Mouse (Mus musculus): ENCODE measurements at regions not wholly inside any gene's neighbourhood (a gene's known extent, or its start where the extent isn't known, plus 50 kb on each side); places are given as distances from the start of the nearest gene placed in this dataset.

DNA sequence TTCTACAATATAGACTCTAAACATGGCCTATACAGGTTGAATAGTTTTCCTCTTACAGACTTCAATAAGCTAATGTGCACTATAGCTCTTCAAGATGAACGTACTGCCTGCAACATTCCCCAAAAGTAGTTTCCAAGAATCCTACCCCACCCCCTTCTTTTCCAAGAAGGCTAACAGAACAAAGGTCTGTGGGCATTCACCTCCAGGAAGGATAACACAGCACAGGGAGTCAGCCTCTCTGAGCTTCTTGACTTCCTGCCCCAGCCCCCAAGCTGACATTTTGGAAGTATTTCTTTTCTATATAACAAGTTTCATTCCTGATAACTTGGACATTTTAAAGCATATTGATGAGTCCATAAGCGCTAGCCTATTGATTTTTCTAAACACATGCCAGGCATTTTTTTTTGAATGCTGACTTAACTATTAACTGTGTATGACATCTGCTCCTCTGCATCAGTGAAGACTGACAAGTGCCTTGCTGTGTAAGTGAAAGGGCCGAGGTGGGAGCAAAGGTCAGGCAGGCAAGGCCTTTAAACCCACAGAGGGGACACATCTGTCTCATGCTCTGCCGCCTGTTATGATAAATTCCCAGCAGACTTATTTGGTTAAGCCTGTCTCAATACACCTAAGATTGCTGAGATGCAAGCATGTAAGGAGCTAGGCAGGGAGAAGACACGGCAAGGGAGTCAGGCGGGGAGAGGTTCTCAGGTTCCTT lies 93.8 kb upstream of the Rnaseh2b start:
- Histone ChIP-seq H3K27me3 (ENCODE audit: control insufficient read depth, insufficient read depth, low read length) (no peaks in the 10 kb centered on the region), H3K4me2 (replicated peaks; ENCODE audit: low read depth) (no peak overlapping the region), H3K27ac (replicated peaks) (no peak overlapping the region), H3K9me3 (ENCODE audit: control insufficient read depth, low read length) (no peaks in the 10 kb centered on the region), H3K36me3 (ENCODE audit: control insufficient read depth, insufficient read depth, low read length) (no peaks in the 10 kb centered on the region), H3K4me1 (replicated peaks; ENCODE audit: control insufficient read depth, insufficient read depth) (no peaks in the 10 kb centered on the region), H3K9ac (ENCODE audit: low read length) (no peak overlapping the region), H3K4me3 (ENCODE audit: low read depth, low read length) (no peak overlapping the region)
- no peak for DNase-seq (ENCODE audit: low spot score)
- WGBS = 61% methylated on average over 6 of the region's 6 CpGs
- TF ChIP-seq EP300 (optimal IDR thresholded peaks at IDR 0.05) (no peak), CTCF (IDR thresholded peaks at IDR 0.05; ENCODE audit: low read depth) (no peak)
- no peak for ATAC-seq (ENCODE audit: low FRiP score, low TSS enrichment)

DNA sequence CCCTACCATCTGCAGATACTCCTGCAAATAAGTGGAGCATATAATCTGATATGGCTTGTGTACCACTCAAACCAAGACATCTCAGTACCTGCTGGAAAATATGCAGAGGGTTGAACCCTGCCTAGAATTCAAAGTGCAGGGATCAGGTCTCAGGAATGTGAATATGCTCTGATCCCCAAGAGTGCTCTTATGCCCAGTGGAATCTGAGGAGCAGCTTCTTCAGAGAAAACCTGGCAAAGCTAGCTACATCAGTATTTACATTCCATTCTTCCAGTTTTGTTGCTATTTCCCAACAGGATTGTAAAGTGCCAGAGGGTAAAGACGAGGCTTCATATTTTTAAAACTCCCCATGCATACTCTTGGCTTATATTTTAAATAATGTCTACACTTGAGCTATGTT lies 77.3 kb upstream of the Rnaseh2b start:
- H3K36me3 ChIP-seq (ENCODE audit: control insufficient read depth, insufficient read depth, low read length) = no peaks in the 10 kb centered on the region
- no peaks in the 10 kb centered on the region for H3K4me1 ChIP-seq (replicated peaks; ENCODE audit: control insufficient read depth, insufficient read depth)
- DNase-seq (ENCODE audit: low spot score) (no peak), ATAC-seq (ENCODE audit: low FRiP score, low TSS enrichment) (no peak)
- H3K9me3 ChIP-seq (ENCODE audit: control insufficient read depth, low read length) = no peaks in the 10 kb centered on the region
- no peaks in the 10 kb centered on the region for H3K27me3 ChIP-seq (ENCODE audit: control insufficient read depth, insufficient read depth, low read length)
- H3K27ac ChIP-seq (replicated peaks) = no peak overlapping the region
- TF ChIP-seq EP300 (optimal IDR thresholded peaks at IDR 0.05) (no peak), CTCF (IDR thresholded peaks at IDR 0.05; ENCODE audit: low read depth) (no peak)
- H3K4me2 ChIP-seq (replicated peaks; ENCODE audit: low read depth) = no peak overlapping the region
- H3K9ac ChIP-seq (ENCODE audit: low read length) = no peak overlapping the region
- H3K4me3 ChIP-seq (ENCODE audit: low read depth, low read length) = no peak overlapping the region
- WGBS = 31% methylated on average over 1 of the region's 1 CpGs

DNA sequence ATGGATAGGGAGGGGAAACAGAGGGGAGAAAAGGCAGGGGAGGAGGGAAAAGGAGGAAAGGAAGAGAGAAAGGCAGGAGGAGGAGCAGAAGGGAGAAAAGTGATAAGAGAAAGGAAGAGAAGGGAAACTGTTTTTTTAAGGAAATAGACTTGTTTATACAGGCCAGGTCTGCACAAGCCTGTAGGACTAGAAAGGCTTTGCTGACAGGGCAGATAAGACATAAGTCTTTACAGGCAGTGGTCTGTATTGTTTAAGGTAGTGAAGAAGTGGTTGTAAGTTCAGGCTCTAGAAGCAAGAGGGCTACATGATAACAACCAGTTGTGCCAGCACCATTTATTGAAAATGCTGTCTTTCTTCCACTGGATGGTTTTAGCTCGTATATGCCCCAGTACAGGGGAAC lies 75.4 kb upstream of the Rnaseh2b start:
- no peaks in the 10 kb centered on the region for H3K4me1 ChIP-seq (replicated peaks; ENCODE audit: control insufficient read depth, insufficient read depth)
- H3K9ac ChIP-seq (ENCODE audit: low read length) = no peak overlapping the region
- H3K36me3 ChIP-seq (ENCODE audit: control insufficient read depth, insufficient read depth, low read length) = no peaks in the 10 kb centered on the region
- H3K4me3 ChIP-seq (ENCODE audit: low read depth, low read length) = no peak overlapping the region
- H3K27ac ChIP-seq (replicated peaks) = no peak overlapping the region
- no peaks in the 10 kb centered on the region for H3K9me3 ChIP-seq (ENCODE audit: control insufficient read depth, low read length)
- TF ChIP-seq EP300 (optimal IDR thresholded peaks at IDR 0.05) (no peak), CTCF (IDR thresholded peaks at IDR 0.05; ENCODE audit: low read depth) (no peak)
- H3K27me3 ChIP-seq (ENCODE audit: control insufficient read depth, insufficient read depth, low read length) = no peaks in the 10 kb centered on the region
- ATAC-seq (ENCODE audit: low FRiP score, low TSS enrichment) = no peak
- 65% methylated on average over 1 of the region's 1 CpGs for WGBS
- DNase-seq (ENCODE audit: low spot score) = no peak
- no peak overlapping the region for H3K4me2 ChIP-seq (replicated peaks; ENCODE audit: low read depth)

DNA sequence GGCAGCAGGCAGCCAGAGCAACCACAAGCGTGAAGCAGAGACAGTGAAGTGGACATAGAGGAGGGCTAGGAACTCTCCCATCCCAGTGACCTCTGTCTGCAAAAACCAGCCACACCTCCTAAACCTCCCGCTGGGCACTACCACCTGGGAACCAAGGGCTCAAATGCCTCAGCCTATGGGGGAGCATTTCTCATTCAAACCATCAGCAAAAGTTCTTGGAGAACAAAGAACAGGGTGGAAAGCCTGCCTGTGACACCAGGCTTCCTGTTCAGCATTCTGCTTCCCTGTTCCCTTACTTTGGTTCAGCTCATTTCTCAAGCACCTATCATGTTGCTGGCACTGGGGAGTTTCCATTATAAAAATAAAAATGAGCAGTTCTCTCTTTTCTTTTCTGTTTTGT lies 74.4 kb upstream of the Rnaseh2b start:
- Histone ChIP-seq H3K4me1 (replicated peaks; ENCODE audit: control insufficient read depth, insufficient read depth) (no peaks in the 10 kb centered on the region), H3K4me3 (ENCODE audit: low read depth, low read length) (no peak overlapping the region), H3K9ac (ENCODE audit: low read length) (no peak overlapping the region), H3K4me2 (replicated peaks; ENCODE audit: low read depth) (no peak overlapping the region), H3K36me3 (ENCODE audit: control insufficient read depth, insufficient read depth, low read length) (no peaks in the 10 kb centered on the region), H3K9me3 (ENCODE audit: control insufficient read depth, low read length) (no peaks in the 10 kb centered on the region), H3K27me3 (ENCODE audit: control insufficient read depth, insufficient read depth, low read length) (no peaks in the 10 kb centered on the region), H3K27ac (replicated peaks) (no peak overlapping the region)
- ATAC-seq (ENCODE audit: low FRiP score, low TSS enrichment) = no peak
- DNase-seq (ENCODE audit: low spot score) = no peak
- WGBS = 76% methylated on average over 2 of the region's 2 CpGs
- TF ChIP-seq CTCF (IDR thresholded peaks at IDR 0.05; ENCODE audit: low read depth) (no peak), EP300 (optimal IDR thresholded peaks at IDR 0.05) (no peak)

DNA sequence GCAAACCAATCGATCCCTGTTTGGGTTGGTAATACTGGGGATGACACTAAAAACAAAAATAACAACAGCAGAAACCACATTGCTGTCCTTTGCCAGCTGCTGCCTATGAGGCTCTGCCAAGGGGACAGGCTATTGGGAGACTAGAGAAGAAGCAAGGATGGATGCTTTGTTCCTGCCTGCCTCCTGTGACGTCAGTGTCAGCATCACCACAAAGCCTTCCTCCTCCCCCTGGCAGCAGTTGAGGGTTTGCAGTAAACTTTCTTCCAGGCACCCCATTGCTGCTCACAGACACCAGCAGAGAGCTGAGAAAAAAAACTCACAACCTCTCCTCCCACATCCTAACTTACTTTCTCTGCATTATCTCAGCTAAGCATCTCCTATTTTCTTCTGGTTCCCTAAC lies 73.7 kb upstream of the Rnaseh2b start:
- Histone ChIP-seq H3K36me3 (ENCODE audit: control insufficient read depth, insufficient read depth, low read length) (no peaks in the 10 kb centered on the region), H3K4me2 (replicated peaks; ENCODE audit: low read depth) (no peak overlapping the region), H3K27ac (replicated peaks) (no peak overlapping the region), H3K9me3 (ENCODE audit: control insufficient read depth, low read length) (no peaks in the 10 kb centered on the region), H3K4me1 (replicated peaks; ENCODE audit: control insufficient read depth, insufficient read depth) (no peaks in the 10 kb centered on the region), H3K9ac (ENCODE audit: low read length) (no peak overlapping the region), H3K4me3 (ENCODE audit: low read depth, low read length) (no peak overlapping the region), H3K27me3 (ENCODE audit: control insufficient read depth, insufficient read depth, low read length) (no peaks in the 10 kb centered on the region)
- WGBS = 63% methylated on average over 2 of the region's 2 CpGs
- ATAC-seq (ENCODE audit: low FRiP score, low TSS enrichment) (no peak), DNase-seq (ENCODE audit: low spot score) (no peak)
- TF ChIP-seq CTCF (IDR thresholded peaks at IDR 0.05; ENCODE audit: low read depth) (no peak), EP300 (optimal IDR thresholded peaks at IDR 0.05) (no peak)

DNA sequence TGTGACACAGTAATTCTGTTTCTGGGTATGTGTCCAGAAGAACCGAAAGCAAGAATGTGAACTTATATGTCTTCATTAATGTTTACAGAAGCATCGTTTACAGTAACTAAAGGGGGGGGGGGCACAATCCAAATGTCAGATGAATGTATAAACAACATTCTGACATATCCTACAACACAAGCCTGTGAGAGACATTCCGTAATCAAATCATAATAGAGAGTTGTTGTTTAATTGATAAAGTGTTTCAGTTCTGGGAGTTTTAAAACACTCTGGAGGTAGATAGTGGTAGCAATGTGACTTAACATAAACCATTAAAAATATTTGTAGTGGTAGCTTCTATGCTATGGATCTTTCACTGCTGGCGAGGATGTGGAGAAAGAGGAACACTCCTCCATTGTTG lies 71.6 kb upstream of the Rnaseh2b start:
- Histone ChIP-seq H3K4me2 (replicated peaks; ENCODE audit: low read depth) (no peak overlapping the region), H3K4me1 (replicated peaks; ENCODE audit: control insufficient read depth, insufficient read depth) (no peaks in the 10 kb centered on the region), H3K9me3 (ENCODE audit: control insufficient read depth, low read length) (no peaks in the 10 kb centered on the region), H3K27ac (replicated peaks) (no peak overlapping the region), H3K27me3 (ENCODE audit: control insufficient read depth, insufficient read depth, low read length) (no peaks in the 10 kb centered on the region), H3K4me3 (ENCODE audit: low read depth, low read length) (no peak overlapping the region), H3K9ac (ENCODE audit: low read length) (no peak overlapping the region), H3K36me3 (ENCODE audit: control insufficient read depth, insufficient read depth, low read length) (no peaks in the 10 kb centered on the region)
- DNase-seq (ENCODE audit: low spot score) (no peak), ATAC-seq (ENCODE audit: low FRiP score, low TSS enrichment) (no peak)
- 63% methylated on average over 4 of the region's 4 CpGs for WGBS
- TF ChIP-seq CTCF (IDR thresholded peaks at IDR 0.05; ENCODE audit: low read depth) = no peak
- TF ChIP-seq EP300 (optimal IDR thresholded peaks at IDR 0.05) = no peak

Data from stomach, postnatal 0 days (tissue).